Comparison of ENCODE assay signal across 17 mouse cellular contexts in the genomic region with DNA sequence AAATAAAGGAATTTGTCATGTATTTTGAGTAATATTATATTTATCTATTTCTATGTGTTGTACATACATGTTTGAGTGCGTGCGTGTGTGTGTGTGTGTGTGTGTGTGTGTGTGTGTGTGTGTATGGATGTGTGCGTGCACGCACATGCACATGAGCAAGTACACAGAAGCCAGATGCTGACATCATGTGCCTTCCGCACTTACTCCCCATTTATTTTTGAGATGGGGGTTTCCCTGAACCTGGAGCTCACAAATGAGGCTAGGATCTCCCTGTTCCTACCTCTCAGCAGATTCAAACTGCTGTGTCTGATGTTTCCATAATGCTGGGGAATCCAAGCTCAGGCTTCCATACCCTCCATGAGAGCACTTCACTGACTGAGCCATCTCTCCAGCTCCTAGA.
"Had no signal": no experiment of that assay in that cellular context is flagged by ENCODE, and none has a peak within 500 bp of the region (broad histone marks: within the 10 kb centered on the region; RNA-seq: fewer than 3 reads in every experiment).

No protein-coding gene starts in this region.

- H3K27ac ChIP-seq: neural tube, embryonic 12.5 days; neural tube, embryonic 13.5 days; neural tube, embryonic 15.5 days; stomach, embryonic 15.5 days; stomach, postnatal 0 days had no signal

- H3K9ac ChIP-seq: neural tube, embryonic 12.5 days; neural tube, embryonic 13.5 days; neural tube, embryonic 15.5 days; stomach, embryonic 15.5 days had no signal

- H3K27me3 ChIP-seq: neural tube, embryonic 12.5 days; neural tube, embryonic 13.5 days; neural tube, embryonic 15.5 days; stomach, embryonic 15.5 days had no signal

- DNase-seq: retina, postnatal 1 day; right cerebral cortex, adult 18-20 months; right cerebral cortex, postnatal 14 days; right cerebral cortex, postnatal 25 days; right cerebral cortex, postnatal 4 days; spleen, adult 18-20 months; thymus, adult 18-20 months; thymus, adult 2 months; thymus, postnatal 14 days; thymus, postnatal 25 days; thymus, postnatal 36 days; thymus, postnatal 4 days had no signal

- H3K4me3 ChIP-seq: neural tube, embryonic 12.5 days; neural tube, embryonic 13.5 days; neural tube, embryonic 15.5 days; stomach, embryonic 15.5 days had no signal

- H3K4me2 ChIP-seq: neural tube, embryonic 12.5 days; neural tube, embryonic 13.5 days; neural tube, embryonic 15.5 days; stomach, embryonic 15.5 days had no signal

- H3K9me3 ChIP-seq: neural tube, embryonic 12.5 days; neural tube, embryonic 13.5 days; neural tube, embryonic 15.5 days; stomach, embryonic 15.5 days had no signal

- H3K4me1 ChIP-seq: neural tube, embryonic 12.5 days; neural tube, embryonic 13.5 days; neural tube, embryonic 15.5 days; stomach, embryonic 15.5 days had no signal

- H3K36me3 ChIP-seq: neural tube, embryonic 12.5 days; neural tube, embryonic 13.5 days; neural tube, embryonic 15.5 days; stomach, embryonic 15.5 days had no signal
